Mouse (Mus musculus): ENCODE measurements around the gene Itprip.

Itprip gene

GRCm38 (mm10) chr19:47914191-47914590, 4.9 kb downstream of the Itprip start:
- DNase-seq (ENCODE audit: low read depth), result no peak

DNA sequence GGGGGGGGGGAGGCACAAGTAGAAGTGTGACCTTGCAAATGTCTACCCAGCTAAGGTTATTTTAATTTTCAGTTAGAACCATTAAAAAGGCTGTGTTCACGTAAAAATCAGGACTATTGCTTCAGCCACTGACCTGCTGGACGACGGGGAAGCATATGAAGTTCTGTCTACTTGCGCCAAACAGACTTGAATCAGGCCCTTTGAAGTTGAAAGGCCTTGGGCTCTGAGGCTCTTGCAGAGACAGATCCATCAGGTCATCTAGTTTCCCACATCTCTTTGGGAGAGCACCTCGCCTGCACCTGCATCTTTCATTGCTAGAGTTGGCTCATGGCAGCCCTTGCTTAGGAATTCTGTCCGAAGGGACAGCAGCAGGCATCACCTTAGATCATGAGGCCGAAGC, 5.8 kb downstream of the Itprip start:
- no peak for DNase-seq (ENCODE audit: low read depth)

GRCm38 (mm10) chr19:47910751-47911150, 8.3 kb downstream of the Itprip start:
- no peak for DNase-seq (ENCODE audit: low read depth)

GRCm38 (mm10) chr19:47910117-47910618, 8.9 kb downstream of the Itprip start:
- DNase-seq (ENCODE audit: low read depth), result no peak

DNA sequence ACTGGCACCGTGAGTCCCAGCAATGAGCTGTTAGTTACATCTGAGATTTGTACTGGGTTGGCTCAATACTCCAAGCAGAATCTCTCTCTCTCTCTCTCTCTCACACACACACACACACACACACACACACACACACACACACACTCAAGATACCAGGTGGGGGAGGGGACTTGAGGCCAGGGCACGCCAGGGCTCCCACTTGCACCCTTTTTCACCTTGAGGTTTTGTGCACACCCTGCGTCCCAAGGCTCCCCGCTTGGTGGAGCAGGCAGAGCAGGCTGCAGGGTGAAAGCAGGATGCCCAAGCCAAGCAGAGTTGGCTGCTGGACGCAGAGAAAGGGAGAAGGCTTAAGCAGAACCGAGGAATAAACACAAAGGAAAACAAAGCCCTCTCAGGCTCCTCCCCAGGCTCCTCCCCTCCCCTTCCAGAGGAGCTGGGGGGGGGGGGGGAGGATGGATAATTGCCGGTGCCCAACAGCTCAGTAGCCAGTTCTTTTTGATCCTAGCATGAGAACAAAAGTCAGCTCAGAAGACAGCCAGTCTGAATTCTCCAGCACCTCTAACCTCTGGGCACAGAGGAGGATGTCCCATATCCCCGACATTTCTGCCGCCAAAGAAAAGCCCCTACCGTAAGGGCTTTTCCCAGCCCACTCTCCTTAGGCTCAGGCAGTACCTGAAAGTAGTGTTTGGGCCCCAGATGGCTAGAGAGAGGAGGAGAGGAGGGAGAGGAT, 9.5 kb downstream of the Itprip start:
- DNase-seq (ENCODE audit: low read depth), result no peak

GRCm38 (mm10) chr19:47908961-47909371, 10.1 kb downstream of the Itprip start:
- DNase-seq (ENCODE audit: low read depth), result no peak

GRCm38 (mm10) chr19:47907596-47907995, 11.5 kb downstream of the Itprip start:
- DNase-seq (ENCODE audit: low read depth), result no peak

DNA sequence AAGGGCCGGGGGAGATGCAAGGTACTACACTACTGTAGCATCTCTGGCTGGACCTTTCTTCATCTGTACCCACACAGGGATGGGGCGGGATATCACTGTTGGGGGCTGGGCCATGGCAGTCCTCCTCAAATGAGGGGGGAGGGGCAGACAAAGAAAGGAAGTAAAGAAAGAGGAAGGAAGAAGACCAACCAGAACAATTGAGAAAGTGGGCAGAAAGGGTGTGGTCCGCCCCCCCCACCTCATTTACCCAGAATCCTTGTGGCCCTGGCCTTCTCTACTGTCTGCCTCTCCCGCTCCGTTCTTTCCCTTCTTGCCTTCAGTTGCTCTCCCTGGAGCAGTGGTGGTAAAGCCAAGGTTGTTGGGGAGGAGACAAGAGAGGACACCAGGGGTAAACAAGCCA, 13.5 kb downstream of the Itprip start:
- DNase-seq (ENCODE audit: low read depth), result no peak

DNA sequence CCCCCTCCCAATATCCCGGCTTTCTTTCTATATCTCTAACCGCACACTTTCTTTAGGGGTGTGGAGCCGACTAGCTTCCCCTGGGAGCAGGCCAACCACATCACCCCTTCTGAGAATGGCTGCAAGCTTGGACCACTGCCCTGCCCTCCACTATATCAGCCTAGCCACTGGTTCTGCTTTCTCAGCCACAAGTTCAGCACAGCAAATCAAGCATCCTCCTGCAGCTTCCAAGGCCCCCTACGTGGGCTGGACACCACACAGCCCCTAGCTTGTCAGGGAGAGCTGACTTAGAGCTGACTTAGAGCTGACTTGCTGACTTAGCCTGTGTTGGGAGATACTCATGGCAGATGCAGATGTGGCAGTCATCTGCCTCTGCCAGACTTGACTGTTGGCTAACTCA, 14.0 kb downstream of the Itprip start:
- no peak for DNase-seq (ENCODE audit: low read depth)

DNA sequence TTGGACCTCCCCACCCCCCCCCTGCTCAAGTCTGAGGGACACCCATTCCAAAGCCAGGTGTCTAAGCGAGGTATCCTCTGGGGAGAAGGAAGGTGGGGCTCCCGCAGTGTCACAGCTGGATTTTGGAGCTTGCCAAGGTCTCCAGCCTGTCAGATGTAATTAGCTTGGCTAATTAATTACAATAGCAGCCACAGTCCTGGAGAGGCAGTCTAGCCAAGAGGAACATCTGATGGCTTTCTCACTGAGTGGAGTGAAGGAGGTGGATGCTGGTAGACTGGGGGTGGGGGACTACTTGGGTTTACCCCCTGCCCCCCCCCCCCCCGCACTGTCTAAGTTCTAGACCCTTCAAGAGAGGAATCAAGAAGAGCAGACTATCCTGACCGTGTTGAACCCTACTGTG, 15.4 kb downstream of the Itprip start:
- no peak for DNase-seq (ENCODE audit: low read depth)

GRCm38 (mm10) chr19:47902316-47903201, 16.5 kb downstream of the Itprip start:
- DNase-seq (ENCODE audit: low read depth), result no peak

- no peak for DNase-seq (ENCODE audit: low read depth)
Observed at GRCm38 (mm10) chr19:47900558-47900957, 18.5 kb downstream of the Itprip start.

- DNase-seq (ENCODE audit: low read depth), result no peak
Observed at GRCm38 (mm10) chr19:47900012-47900411, 19.1 kb downstream of the Itprip start.

- DNase-seq (ENCODE audit: low read depth), result peak; percentile 72
Observed at GRCm38 (mm10) chr19:47898472-47899079, 20.5 kb downstream of the Itprip start.

- no peak for DNase-seq (ENCODE audit: low read depth)
Observed at GRCm38 (mm10) chr19:47893092-47893491, 26.0 kb downstream of the Itprip start.

DNA sequence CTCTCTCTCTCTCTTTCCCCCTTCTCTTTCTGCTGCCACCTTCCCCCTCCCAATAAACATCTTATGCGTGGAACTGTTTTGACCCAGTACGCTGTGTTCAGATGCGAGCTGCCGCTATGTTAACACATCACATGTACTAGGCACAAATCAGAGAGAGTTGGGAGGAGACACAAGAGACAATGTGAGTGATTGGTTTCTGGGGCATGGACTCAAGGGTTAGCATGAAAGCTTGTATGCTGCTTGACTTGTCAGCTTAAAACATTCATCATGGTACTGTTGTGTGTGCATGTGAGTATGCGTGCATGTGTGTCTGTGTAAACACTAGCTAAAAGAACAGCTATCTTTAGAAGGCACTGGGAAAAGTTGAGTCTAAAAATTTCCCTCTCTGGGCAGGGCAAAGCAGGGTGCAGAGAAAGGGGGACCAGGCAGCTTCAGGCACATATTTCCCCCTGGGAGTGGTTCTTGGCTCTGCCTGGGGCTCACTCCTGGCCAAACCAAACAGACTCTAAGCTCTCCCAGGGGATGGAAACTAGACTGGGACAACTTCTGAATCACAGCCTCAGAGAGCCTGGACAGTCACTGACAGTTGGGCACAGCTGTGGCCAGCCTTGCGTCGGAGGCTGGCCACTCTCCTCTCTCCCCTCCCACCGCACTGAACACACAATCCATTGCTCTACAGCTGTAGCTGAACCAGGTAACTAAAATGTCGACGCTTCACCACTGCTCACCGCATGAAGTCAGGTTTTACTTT, 27.4 kb downstream of the Itprip start:
- no peak for DNase-seq (ENCODE audit: low read depth)

DNA sequence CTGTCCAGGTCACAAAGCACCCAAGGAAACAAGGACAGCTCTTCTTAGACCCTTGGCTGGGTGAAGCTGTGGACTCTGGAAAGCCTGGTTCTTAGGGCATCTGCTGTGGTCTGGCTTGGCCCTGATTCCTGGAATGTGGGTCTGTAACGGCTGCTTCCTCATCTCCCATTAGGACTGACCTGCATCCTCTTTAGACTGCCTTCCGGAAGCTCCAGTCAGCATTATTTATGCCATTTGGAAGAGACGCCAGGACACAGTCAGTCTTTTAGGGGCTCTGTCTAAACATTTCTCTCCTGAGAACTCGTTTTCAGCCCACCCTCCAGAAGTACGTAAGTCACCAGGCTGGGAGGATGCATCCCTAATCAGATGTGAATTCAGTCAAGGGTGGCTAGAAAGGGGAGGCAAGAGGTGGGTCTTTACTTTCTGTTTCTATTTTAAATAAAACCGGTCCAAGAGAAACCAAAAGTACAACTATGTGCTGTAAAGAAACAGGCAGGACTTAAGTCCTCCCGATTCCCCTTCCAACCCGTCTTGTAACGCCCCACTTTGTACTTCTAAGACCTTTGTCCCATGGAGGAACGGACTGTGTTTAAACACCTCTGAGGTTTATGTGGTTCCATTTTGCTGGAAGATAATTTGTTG, 28.5 kb downstream of the Itprip start:
- DNase-seq (ENCODE audit: low read depth), result no peak

DNA sequence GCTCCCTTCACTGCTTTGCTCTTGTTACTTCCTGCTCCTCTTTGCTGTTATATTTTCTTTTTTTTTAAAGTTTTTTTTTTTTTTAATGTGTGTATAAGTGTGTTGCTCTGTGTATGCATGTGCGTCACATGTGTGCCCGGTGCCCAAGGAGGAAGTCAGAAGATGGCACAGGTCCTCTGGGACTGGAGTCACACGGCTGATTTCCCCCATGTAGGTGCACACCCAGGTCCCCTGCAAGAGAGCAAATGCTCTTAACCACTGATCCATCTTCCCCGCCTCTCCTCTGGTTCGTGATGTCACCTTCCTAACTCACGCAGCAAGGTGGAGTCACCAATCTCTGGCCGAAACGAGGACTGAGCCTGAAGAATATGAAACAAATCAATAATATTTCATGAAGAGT, 31.1 kb downstream of the Itprip start:
- no peak for DNase-seq (ENCODE audit: low read depth)

- DNase-seq (ENCODE audit: low read depth), result no peak
Observed at GRCm38 (mm10) chr19:47887417-47887816, 31.7 kb downstream of the Itprip start.

GRCm38 (mm10) chr19:47886617-47887016, 32.5 kb downstream of the Itprip start:
- no peak for DNase-seq (ENCODE audit: low read depth)

- DNase-seq (ENCODE audit: low read depth), result no peak
Observed at GRCm38 (mm10) chr19:47885886-47886285, 33.2 kb downstream of the Itprip start.
